Mouse (Mus musculus) testis, postnatal 10 days (tissue): ENCODE measurements around the gene Cuedc2.

Experiments
- DNase-seq: peaks from one replicate; pipeline ENCODE4 v3.0.0; 2021; ENCODE audit warnings: low spot score

The Cuedc2 gene

GRCm38 (mm10) chr19:46321101-46321943, 17.2 kb downstream of the Cuedc2 start:
- DNase-seq = peak; percentile 26

- peak; percentile 34 for DNase-seq
Measured at GRCm38 (mm10) chr19:46320076-46320785, 18.3 kb downstream of the Cuedc2 start.

GRCm38 (mm10) chr19:46318586-46319378, 19.7 kb downstream of the Cuedc2 start:
- DNase-seq = peak; percentile 78

GRCm38 (mm10) chr19:46318031-46318471, 20.5 kb downstream of the Cuedc2 start:
- peak; percentile 62 for DNase-seq

- peak; percentile 41 for DNase-seq
Measured at GRCm38 (mm10) chr19:46317546-46317885, 21.0 kb downstream of the Cuedc2 start.

- DNase-seq = peak; percentile 41
Measured at GRCm38 (mm10) chr19:46316846-46317545, 21.5 kb downstream of the Cuedc2 start.

- peak; percentile 33 for DNase-seq
Measured at GRCm38 (mm10) chr19:46315752-46316610, 22.5 kb downstream of the Cuedc2 start.

GRCm38 (mm10) chr19:46314872-46315742, 23.4 kb downstream of the Cuedc2 start:
- peak; percentile 36 for DNase-seq

GRCm38 (mm10) chr19:46314151-46314601, 24.3 kb downstream of the Cuedc2 start:
- DNase-seq = peak; percentile 72

- DNase-seq = peak; percentile 41
Measured at GRCm38 (mm10) chr19:46313591-46313990, 24.9 kb downstream of the Cuedc2 start.

- DNase-seq = peak; percentile 35
Measured at GRCm38 (mm10) chr19:46313116-46313515, 25.4 kb downstream of the Cuedc2 start.

GRCm38 (mm10) chr19:46312566-46312965, 25.9 kb downstream of the Cuedc2 start:
- peak; percentile 42 for DNase-seq

- DNase-seq = peak; percentile 37
Measured at GRCm38 (mm10) chr19:46311341-46311740, 27.2 kb downstream of the Cuedc2 start.

- peak; percentile 37 for DNase-seq
Measured at GRCm38 (mm10) chr19:46310312-46310865, 28.1 kb downstream of the Cuedc2 start.

GRCm38 (mm10) chr19:46309651-46310305, 28.7 kb downstream of the Cuedc2 start:
- peak; percentile 44 for DNase-seq

GRCm38 (mm10) chr19:46308706-46309435, 29.6 kb downstream of the Cuedc2 start:
- DNase-seq = peak; percentile 95

GRCm38 (mm10) chr19:46308303-46308702, 30.2 kb downstream of the Cuedc2 start:
- peak; percentile 45 for DNase-seq

- peak; percentile 38 for DNase-seq
Measured at GRCm38 (mm10) chr19:46307781-46308180, 30.7 kb downstream of the Cuedc2 start.
